In genomic region chr10:76771086-76771485, GRCm38 (mm10) we compare ENCODE assay signal across 20 mouse cellular contexts. TPM values are rescaled to one million over a fixed set of nuclear protein-coding genes. Genes with fewer than 3 reads are reported as not detected.
A peak's percentile ranks its signal among the peaks of the same experiment; 100 is the strongest.
DNase-seq lines count a peak whose midpoint lies in the region; TF ChIP-seq lines count a peak whose summit lies in the region.
"Had no signal": no experiment of that assay in that cellular context is flagged by ENCODE, and none has a peak within 500 bp of the region (broad histone marks: within the 10 kb centered on the region; RNA-seq: fewer than 3 reads in every experiment).

No protein-coding gene starts in this region.

- no peaks in the 10 kb centered on the region for H3K79me2 ChIP-seq in heart, adult 2 months (replicated peaks; ENCODE audit: control insufficient read depth, insufficient read depth, low read length)

- 58% methylated on average over 5 of the region's 5 CpGs for WGBS in heart, embryonic 10.5 days
- WGBS in heart, adult 2 months, result 73% methylated on average over 5 of the region's 5 CpGs

- TF ChIP-seq POLR2A in heart, adult 2 months (IDR thresholded peaks at IDR 0.05; ENCODE audit: insufficient read depth, low read depth, low read length), result no peak
- TF ChIP-seq POLR2A in ES-Bruce4 (IDR thresholded peaks at IDR 0.05; ENCODE audit: insufficient read depth, low read length), result no peak

- DNase-seq in heart, embryonic 10.5 days (ENCODE audit: low spot score), result no peak
- DNase-seq in heart, adult 2 months, result no peak
- peak; percentile 69 for DNase-seq in ZHBTc4 (ENCODE audit: low read depth, low spot score)
- no peak for DNase-seq in spleen, adult 12 weeks (ENCODE audit: low spot score)
- DNase-seq in T-cell, adult 2 months (ENCODE audit: low spot score), result no peak
- DNase-seq: adrenal gland, postnatal 14 days; cerebellum, adult 11-12 months; cerebellum, adult 9-10 months; gastrocnemius, adult 2 months; gastrocnemius, postnatal 25 days; heart, adult 11 months; kidney, adult 8-10 months had no signal

- H3K4me1 ChIP-seq in heart, embryonic 10.5 days, result peaks cover 18% of the 10 kb centered on the region
- no peaks in the 10 kb centered on the region for H3K4me1 ChIP-seq in heart, adult 2 months (ENCODE audit: control insufficient read depth, insufficient read depth, low read length)
- H3K4me1 ChIP-seq in E14TG2a.4 (replicated peaks; ENCODE audit: low read depth, low read length) (peaks cover 22% of the 10 kb centered on the region), ES-Bruce4 (ENCODE audit: control insufficient read depth, insufficient read depth, low read length) (no peaks in the 10 kb centered on the region)
- H3K4me1 ChIP-seq: forebrain, embryonic 13.5 days; hindbrain, embryonic 10.5 days; hindbrain, embryonic 15.5 days had no signal

- H3K9ac ChIP-seq in heart, adult 2 months (ENCODE audit: low read depth, low read length), result no peak overlapping the region
- no peak overlapping the region for H3K9ac ChIP-seq in ES-Bruce4 (ENCODE audit: low read depth, poor library complexity, severe bottlenecking)
- H3K9ac ChIP-seq: forebrain, embryonic 13.5 days; heart, embryonic 12.5 days; hindbrain, embryonic 15.5 days had no signal

- no peaks in the 10 kb centered on the region for H3K27me3 ChIP-seq in heart, embryonic 10.5 days (ENCODE audit: insufficient read depth, poor library complexity, severe bottlenecking)
- H3K27me3 ChIP-seq in heart, adult 2 months (ENCODE audit: control insufficient read depth, insufficient read depth, low read length), result no peaks in the 10 kb centered on the region
- H3K27me3 ChIP-seq in E14TG2a.4 (ENCODE audit: insufficient read depth, low read length) (no peaks in the 10 kb centered on the region), ES-Bruce4 (ENCODE audit: control insufficient read depth, insufficient read depth, low read length, poor library complexity, severe bottlenecking) (no peaks in the 10 kb centered on the region)
- H3K27me3 ChIP-seq: embryonic facial prominence, embryonic 13.5 days; forebrain, embryonic 13.5 days; heart, embryonic 12.5 days; hindbrain, embryonic 15.5 days had no signal

- H3K4me3 ChIP-seq in heart, embryonic 10.5 days, result no peak overlapping the region
- H3K4me3 ChIP-seq in heart, adult 2 months, result no peak overlapping the region
- peak overlapping the region; percentile 65 for H3K4me3 ChIP-seq in E14TG2a.4 (replicated peaks; ENCODE audit: low read length)
- peak overlapping the region; percentile 20 for H3K4me3 ChIP-seq in ES-Bruce4 (ENCODE audit: low read depth, low read length)
- H3K4me3 ChIP-seq: embryonic facial prominence, embryonic 13.5 days; forebrain, embryonic 13.5 days; gastrocnemius, adult 2 months; heart, embryonic 12.5 days; hindbrain, embryonic 10.5 days; hindbrain, embryonic 15.5 days had no signal

- no peak for TF ChIP-seq CTCF in heart, adult 2 months (IDR thresholded peaks at IDR 0.05)
- TF ChIP-seq CTCF in E14TG2a.4 (conservative IDR thresholded peaks at IDR 0.05; ENCODE audit: low read length) (no peak), ES-Bruce4 (IDR thresholded peaks at IDR 0.05; ENCODE audit: low read depth, low read length) (no peak)

- no peaks in the 10 kb centered on the region for H3K9me3 ChIP-seq in heart, embryonic 10.5 days
- no peaks in the 10 kb centered on the region for H3K9me3 ChIP-seq in E14TG2a.4 (ENCODE audit: low read length)
- H3K9me3 ChIP-seq in ES-Bruce4 (replicated peaks; ENCODE audit: control insufficient read depth, insufficient read depth, low read length, poor library complexity, severe bottlenecking), result no peaks in the 10 kb centered on the region
- H3K9me3 ChIP-seq: forebrain, embryonic 13.5 days; hindbrain, embryonic 15.5 days had no signal

- no peaks in the 10 kb centered on the region for H3K36me3 ChIP-seq in heart, embryonic 10.5 days
- no peaks in the 10 kb centered on the region for H3K36me3 ChIP-seq in heart, adult 2 months (ENCODE audit: control insufficient read depth, insufficient read depth, low read length)
- H3K36me3 ChIP-seq in E14TG2a.4 (ENCODE audit: insufficient read depth, low read length) (peaks cover 21% of the 10 kb centered on the region), ES-Bruce4 (ENCODE audit: control insufficient read depth, insufficient read depth, low read length, poor library complexity, severe bottlenecking) (no peaks in the 10 kb centered on the region)
- H3K36me3 ChIP-seq: heart, embryonic 12.5 days; hindbrain, embryonic 15.5 days had no signal

- TF ChIP-seq EP300 in heart, adult 2 months (IDR thresholded peaks at IDR 0.05; ENCODE audit: insufficient read depth, low read depth, low read length), result no peak
- no peak for TF ChIP-seq EP300 in ES-Bruce4 (IDR thresholded peaks at IDR 0.05; ENCODE audit: insufficient read depth, low read depth, low read length)

- intact Hi-C loops in heart, adult 2 months (cut with DNase I), result no loop called here

- peak overlapping the region; percentile 19; the same call in 1 of the 2 replicates for H3K27ac ChIP-seq in heart, embryonic 10.5 days
- no peak overlapping the region for H3K27ac ChIP-seq in heart, adult 2 months
- H3K27ac ChIP-seq in ES-Bruce4 (ENCODE audit: insufficient read depth, low read length), result no peak overlapping the region
- H3K27ac ChIP-seq: embryonic facial prominence, embryonic 13.5 days; forebrain, embryonic 13.5 days; gastrocnemius, adult 2 months; hindbrain, embryonic 15.5 days had no signal

RNA-seq across cellular contexts. Expression of gene Col6a1, which starts 45.1 kb away (rescaled TPM):
- 17.1 and 18.2 TPM in 2 replicates for polyA plus RNA-seq in heart, embryonic 10.5 days (2016; fragmentation: Nextera tagmentation; extraction: Ambion mirVana)
- 10 to 100 TPM; 30.5 to 52.4 TPM for total RNA-seq in heart, adult 2 months (2021)
- 75.5 and 95.3 TPM in 2 replicates for polyA plus RNA-seq in heart, adult 2 months (2012; rRNA removed)
- 4.5 and 4.7 TPM in 2 replicates for polyA plus RNA-seq in ES-Bruce4 (2011; ENCODE audit: insufficient read depth, insufficient read length, low read depth, missing spikeins)
- polyA plus RNA-seq: activated CD4-positive, CD25-positive, alpha-beta regulatory T cell, adult 4 months had no signal

Comparison
In these comparisons a context has a peak if more than half of its experiments do, and no peak if none do; other contexts are left out.
1. H3K4me3 ChIP-seq: peak in E14TG2a.4 (single experiment) and ES-Bruce4 (single experiment); none in heart, embryonic 10.5 days (single experiment) and heart, adult 2 months (single experiment).